Mouse (Mus musculus): ENCODE measurements at regions not wholly inside any gene's neighbourhood (a gene's known extent, or its start where the extent isn't known, plus 50 kb on each side); places are given as distances from the start of the nearest gene placed in this dataset.

DNA sequence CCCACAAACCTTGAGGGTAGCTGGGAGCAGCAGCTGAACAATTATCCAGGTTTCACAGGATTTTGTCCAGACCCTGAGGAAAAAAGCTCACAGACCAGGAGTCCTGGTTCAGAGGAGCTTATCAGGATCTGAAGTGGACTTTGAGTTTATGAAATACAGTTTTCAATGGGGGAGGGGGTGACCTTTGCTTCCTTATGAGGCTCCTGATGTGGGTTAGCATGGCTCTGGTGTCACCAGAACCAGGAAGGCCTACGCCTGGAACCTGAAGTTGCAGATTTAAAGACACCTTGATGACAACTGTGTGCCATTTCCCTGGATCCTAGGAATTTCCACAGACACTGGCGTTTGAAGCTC lies 364.7 kb downstream of the Btg1 start:
- Histone ChIP-seq H3K4me1 (ENCODE audit: control insufficient read depth, insufficient read depth, low read length) (peaks cover 10% of the 10 kb centered on the region), H3K36me3 (ENCODE audit: control insufficient read depth, insufficient read depth, low read length) (no peaks in the 10 kb centered on the region), H3K27ac (ENCODE audit: low read depth, low read length) (peak overlapping the region; percentile 79), H3K27me3 (replicated peaks; ENCODE audit: control insufficient read depth, insufficient read depth, low read length) (no peaks in the 10 kb centered on the region), H3K4me3 (ENCODE audit: low read depth, low read length) (no peak overlapping the region), H3K9ac (ENCODE audit: low read length) (no peak overlapping the region), H3K9me3 (replicated peaks; ENCODE audit: control insufficient read depth, low read length) (no peaks in the 10 kb centered on the region), H3K4me2 (ENCODE audit: low read length) (no peak overlapping the region)
- ATAC-seq: 0 out of 2 replicates have a peak, but pooled peaks have one; percentile 2
- no peak for DNase-seq (ENCODE audit: low spot score)
- 48% methylated on average over 2 of the region's 2 CpGs for WGBS

GRCm38 (mm10) chr10:97000871-97001270 lies 384.1 kb downstream of the Btg1 start:
- Histone ChIP-seq H3K4me3 (ENCODE audit: low read depth, low read length) (no peak overlapping the region), H3K4me2 (ENCODE audit: low read length) (no peak overlapping the region), H3K27me3 (replicated peaks; ENCODE audit: control insufficient read depth, insufficient read depth, low read length) (no peaks in the 10 kb centered on the region), H3K9ac (ENCODE audit: low read length) (no peak overlapping the region), H3K36me3 (ENCODE audit: control insufficient read depth, insufficient read depth, low read length) (no peaks in the 10 kb centered on the region), H3K9me3 (replicated peaks; ENCODE audit: control insufficient read depth, low read length) (no peaks in the 10 kb centered on the region), H3K27ac (ENCODE audit: low read depth, low read length) (no peak overlapping the region), H3K4me1 (ENCODE audit: control insufficient read depth, insufficient read depth, low read length) (no peaks in the 10 kb centered on the region)
- DNase-seq (ENCODE audit: low spot score) (no peak), ATAC-seq (no peak)

- H3K4me1 ChIP-seq (ENCODE audit: control insufficient read depth, insufficient read depth, low read length): no peaks in the 10 kb centered on the region
- no peaks in the 10 kb centered on the region for H3K27me3 ChIP-seq (replicated peaks; ENCODE audit: control insufficient read depth, insufficient read depth, low read length)
- no peak overlapping the region for H3K4me2 ChIP-seq (ENCODE audit: low read length)
- H3K4me3 ChIP-seq (ENCODE audit: low read depth, low read length): no peak overlapping the region
- H3K9ac ChIP-seq (ENCODE audit: low read length): no peak overlapping the region
- no peak for ATAC-seq
- H3K36me3 ChIP-seq (ENCODE audit: control insufficient read depth, insufficient read depth, low read length): no peaks in the 10 kb centered on the region
- no peak overlapping the region for H3K27ac ChIP-seq (ENCODE audit: low read depth, low read length)
- DNase-seq (ENCODE audit: low spot score): no peak
- no peaks in the 10 kb centered on the region for H3K9me3 ChIP-seq (replicated peaks; ENCODE audit: control insufficient read depth, low read length)
Measured at GRCm38 (mm10) chr10:97008873-97009272, 392.1 kb downstream of the Btg1 start.

DNA sequence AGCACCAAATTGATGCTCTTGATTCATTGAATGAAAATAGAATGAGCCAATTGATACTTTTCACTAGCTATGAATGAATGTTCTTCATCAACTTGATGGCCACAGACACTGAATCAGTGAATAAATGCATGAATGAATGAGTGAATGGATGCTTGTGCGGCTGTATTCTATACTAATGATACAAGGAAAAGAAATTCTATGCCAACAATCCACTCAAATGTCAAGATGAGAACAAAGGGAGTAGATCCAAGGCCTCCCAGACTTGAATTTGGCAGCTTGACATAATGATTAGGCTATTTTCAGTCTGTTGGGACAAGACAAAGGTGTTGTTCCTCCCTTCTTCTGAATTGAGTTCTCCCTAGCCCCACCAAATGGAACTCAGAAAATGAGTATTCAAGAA lies 393.1 kb downstream of the Btg1 start:
- Histone ChIP-seq H3K4me2 (ENCODE audit: low read length) (no peak overlapping the region), H3K9ac (ENCODE audit: low read length) (no peak overlapping the region), H3K27me3 (replicated peaks; ENCODE audit: control insufficient read depth, insufficient read depth, low read length) (no peaks in the 10 kb centered on the region), H3K4me3 (ENCODE audit: low read depth, low read length) (no peak overlapping the region), H3K9me3 (replicated peaks; ENCODE audit: control insufficient read depth, low read length) (no peaks in the 10 kb centered on the region), H3K27ac (ENCODE audit: low read depth, low read length) (no peak overlapping the region), H3K36me3 (ENCODE audit: control insufficient read depth, insufficient read depth, low read length) (no peaks in the 10 kb centered on the region), H3K4me1 (ENCODE audit: control insufficient read depth, insufficient read depth, low read length) (no peaks in the 10 kb centered on the region)
- ATAC-seq: peak; percentile 86
- peak; percentile 80 for DNase-seq (ENCODE audit: low spot score)
- WGBS: 20% methylated on average over 1 of the region's 1 CpGs

DNA sequence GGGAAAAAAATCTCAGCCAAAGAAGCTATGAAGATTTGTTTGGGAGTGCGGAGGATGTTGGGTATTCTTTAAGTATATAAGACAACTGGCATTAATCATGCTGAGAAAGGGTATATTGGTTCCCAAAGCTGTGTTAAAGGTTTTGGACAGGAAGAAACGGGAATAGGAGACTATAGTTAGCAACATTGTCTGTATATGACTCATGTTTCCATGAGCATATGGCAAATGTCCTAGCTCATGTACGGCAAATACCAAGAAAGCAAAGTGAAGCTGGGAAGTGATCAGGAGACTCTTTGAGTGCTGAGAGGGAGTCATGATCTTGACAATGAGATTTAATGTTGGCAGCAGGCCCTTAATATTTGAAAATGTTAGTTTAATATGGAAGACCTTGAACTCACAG lies 401.8 kb downstream of the Btg1 start:
- no peaks in the 10 kb centered on the region for H3K9me3 ChIP-seq (replicated peaks; ENCODE audit: control insufficient read depth, low read length)
- H3K4me2 ChIP-seq (ENCODE audit: low read length): no peak overlapping the region
- H3K9ac ChIP-seq (ENCODE audit: low read length): no peak overlapping the region
- WGBS: 76% methylated on average over 3 of the region's 3 CpGs
- H3K27ac ChIP-seq (ENCODE audit: low read depth, low read length): no peak overlapping the region
- H3K4me1 ChIP-seq (ENCODE audit: control insufficient read depth, insufficient read depth, low read length): no peaks in the 10 kb centered on the region
- H3K27me3 ChIP-seq (replicated peaks; ENCODE audit: control insufficient read depth, insufficient read depth, low read length): no peaks in the 10 kb centered on the region
- H3K4me3 ChIP-seq (ENCODE audit: low read depth, low read length): no peak overlapping the region
- no peaks in the 10 kb centered on the region for H3K36me3 ChIP-seq (ENCODE audit: control insufficient read depth, insufficient read depth, low read length)
- DNase-seq (ENCODE audit: low spot score) (no peak), ATAC-seq (no peak)

DNA sequence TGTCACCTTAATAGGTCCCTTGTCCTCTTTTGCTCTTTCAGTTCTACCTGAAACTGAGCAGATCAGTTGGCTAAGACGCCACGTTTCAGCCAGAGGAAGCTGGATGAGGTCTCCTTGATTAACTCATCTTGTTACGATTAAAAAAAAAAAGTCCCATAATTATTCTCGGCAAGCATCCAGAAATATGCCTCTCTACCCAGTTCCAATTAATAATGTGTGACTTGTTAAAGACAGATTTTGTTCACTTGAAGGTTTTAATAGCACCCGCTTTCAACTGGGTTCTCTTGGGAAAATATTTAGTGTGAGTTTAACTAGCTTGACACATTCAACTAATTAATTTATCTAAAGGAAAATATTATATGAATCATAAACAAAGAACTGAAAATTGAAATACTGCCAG lies 412.0 kb downstream of the Btg1 start:
- H3K27me3 ChIP-seq (replicated peaks; ENCODE audit: control insufficient read depth, insufficient read depth, low read length): no peaks in the 10 kb centered on the region
- H3K4me3 ChIP-seq (ENCODE audit: low read depth, low read length): no peak overlapping the region
- H3K4me2 ChIP-seq (ENCODE audit: low read length): no peak overlapping the region
- no peak overlapping the region for H3K9ac ChIP-seq (ENCODE audit: low read length)
- H3K36me3 ChIP-seq (ENCODE audit: control insufficient read depth, insufficient read depth, low read length): no peaks in the 10 kb centered on the region
- no peaks in the 10 kb centered on the region for H3K4me1 ChIP-seq (ENCODE audit: control insufficient read depth, insufficient read depth, low read length)
- no peak for ATAC-seq
- 69% methylated on average over 5 of the region's 5 CpGs for WGBS
- H3K27ac ChIP-seq (ENCODE audit: low read depth, low read length): no peak overlapping the region
- peak; percentile 58 for DNase-seq (ENCODE audit: low spot score)
- H3K9me3 ChIP-seq (replicated peaks; ENCODE audit: control insufficient read depth, low read length): no peaks in the 10 kb centered on the region

DNA sequence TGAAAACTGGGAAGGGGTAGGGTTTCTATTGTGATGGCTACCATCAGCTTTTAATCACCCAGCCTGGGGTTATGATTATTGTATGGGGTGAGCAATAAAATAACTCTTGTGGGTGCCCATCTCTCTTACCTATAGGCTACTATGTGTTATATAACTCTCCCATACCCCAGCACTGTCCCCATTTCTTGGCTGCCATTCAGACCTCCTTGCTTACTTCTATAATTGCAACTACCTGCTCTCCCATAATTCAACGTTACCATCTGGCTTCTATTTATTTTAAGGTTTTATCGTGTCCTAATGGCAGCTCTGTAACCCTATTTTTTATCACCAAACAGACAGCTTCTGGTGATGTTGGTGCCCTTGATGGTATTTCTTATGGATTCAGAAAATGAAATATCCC lies 414.2 kb downstream of the Btg1 start:
- Histone ChIP-seq H3K36me3 (ENCODE audit: control insufficient read depth, insufficient read depth, low read length) (no peaks in the 10 kb centered on the region), H3K9ac (ENCODE audit: low read length) (no peak overlapping the region), H3K4me2 (ENCODE audit: low read length) (no peak overlapping the region), H3K27ac (ENCODE audit: low read depth, low read length) (no peak overlapping the region), H3K4me1 (ENCODE audit: control insufficient read depth, insufficient read depth, low read length) (no peaks in the 10 kb centered on the region), H3K4me3 (ENCODE audit: low read depth, low read length) (no peak overlapping the region), H3K27me3 (replicated peaks; ENCODE audit: control insufficient read depth, insufficient read depth, low read length) (no peaks in the 10 kb centered on the region), H3K9me3 (replicated peaks; ENCODE audit: control insufficient read depth, low read length) (no peaks in the 10 kb centered on the region)
- ATAC-seq: no peak
- no peak for DNase-seq (ENCODE audit: low spot score)
- whole genome bisulfite sequencing: 85% methylated on average over 2 of the region's 2 CpGs

GRCm38 (mm10) chr10:97035371-97035786 lies 418.6 kb downstream of the Btg1 start:
- Histone ChIP-seq H3K4me3 (ENCODE audit: low read depth, low read length) (no peak overlapping the region), H3K36me3 (ENCODE audit: control insufficient read depth, insufficient read depth, low read length) (no peaks in the 10 kb centered on the region), H3K27ac (ENCODE audit: low read depth, low read length) (no peak overlapping the region), H3K9me3 (replicated peaks; ENCODE audit: control insufficient read depth, low read length) (no peaks in the 10 kb centered on the region), H3K4me1 (ENCODE audit: control insufficient read depth, insufficient read depth, low read length) (no peaks in the 10 kb centered on the region), H3K4me2 (ENCODE audit: low read length) (no peak overlapping the region), H3K9ac (ENCODE audit: low read length) (no peak overlapping the region), H3K27me3 (replicated peaks; ENCODE audit: control insufficient read depth, insufficient read depth, low read length) (no peaks in the 10 kb centered on the region)
- no peak for ATAC-seq
- DNase-seq (ENCODE audit: low spot score): peak; percentile 20
- WGBS: 82% methylated on average over 12 of the region's 12 CpGs

DNA sequence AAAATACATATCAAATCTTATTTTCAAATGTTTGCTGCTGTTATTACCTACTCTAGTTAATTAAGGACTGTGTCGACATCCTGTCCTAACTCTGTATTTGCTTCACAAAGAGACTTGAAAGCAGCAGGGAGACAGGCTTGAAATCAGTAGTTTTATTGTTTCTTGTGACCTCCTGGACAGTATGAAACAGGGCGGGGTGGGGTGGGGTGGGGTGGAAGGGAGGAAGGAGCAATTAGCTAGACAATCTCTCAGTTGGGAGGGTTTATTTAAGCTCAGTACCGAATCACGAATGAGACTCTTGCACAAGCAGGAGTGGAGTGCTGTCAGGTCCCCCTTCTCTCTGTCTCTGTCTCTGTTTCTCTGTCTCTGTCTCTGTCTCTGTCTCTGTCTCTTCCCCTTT lies 421.2 kb downstream of the Btg1 start:
- Histone ChIP-seq H3K4me3 (ENCODE audit: low read depth, low read length) (no peak overlapping the region), H3K9me3 (replicated peaks; ENCODE audit: control insufficient read depth, low read length) (no peaks in the 10 kb centered on the region), H3K4me2 (ENCODE audit: low read length) (no peak overlapping the region), H3K27ac (ENCODE audit: low read depth, low read length) (no peak overlapping the region), H3K36me3 (ENCODE audit: control insufficient read depth, insufficient read depth, low read length) (no peaks in the 10 kb centered on the region), H3K9ac (ENCODE audit: low read length) (no peak overlapping the region), H3K27me3 (replicated peaks; ENCODE audit: control insufficient read depth, insufficient read depth, low read length) (no peaks in the 10 kb centered on the region), H3K4me1 (ENCODE audit: control insufficient read depth, insufficient read depth, low read length) (no peaks in the 10 kb centered on the region)
- DNase-seq (ENCODE audit: low spot score) (no peak), ATAC-seq (no peak)
- WGBS: 31% methylated on average over 4 of the region's 4 CpGs

DNA sequence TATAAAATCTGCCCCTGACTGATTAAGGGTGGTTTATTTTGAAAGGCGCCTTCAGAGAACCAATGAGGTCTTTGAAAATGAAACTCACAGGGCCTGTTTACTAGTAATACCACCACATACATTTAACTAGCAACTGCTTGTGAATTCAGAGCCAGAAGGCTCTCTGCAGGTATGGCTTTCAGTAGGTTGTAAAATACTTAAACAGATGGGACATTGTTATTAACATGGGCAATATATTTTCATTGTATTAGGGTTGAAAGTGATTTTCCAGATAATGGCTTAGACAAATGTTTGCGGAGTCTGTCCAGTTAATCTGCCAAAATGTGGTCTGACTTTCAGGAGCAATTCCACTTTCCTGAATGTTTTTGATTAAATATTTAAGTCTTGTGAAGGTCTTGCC lies 430.8 kb downstream of the Btg1 start:
- Histone ChIP-seq H3K27ac (ENCODE audit: low read depth, low read length) (no peak overlapping the region), H3K36me3 (ENCODE audit: control insufficient read depth, insufficient read depth, low read length) (no peaks in the 10 kb centered on the region), H3K4me2 (ENCODE audit: low read length) (no peak overlapping the region), H3K9ac (ENCODE audit: low read length) (no peak overlapping the region), H3K4me1 (ENCODE audit: control insufficient read depth, insufficient read depth, low read length) (no peaks in the 10 kb centered on the region), H3K9me3 (replicated peaks; ENCODE audit: control insufficient read depth, low read length) (no peaks in the 10 kb centered on the region; the same call in 1 of the 2 replicates), H3K27me3 (replicated peaks; ENCODE audit: control insufficient read depth, insufficient read depth, low read length) (no peaks in the 10 kb centered on the region), H3K4me3 (ENCODE audit: low read depth, low read length) (no peak overlapping the region)
- DNase-seq (ENCODE audit: low spot score) (no peak), ATAC-seq (no peak)
- WGBS: 98% methylated on average over 2 of the region's 2 CpGs
